ENCODE assay signal across 27 mouse cellular contexts in the genomic region with DNA sequence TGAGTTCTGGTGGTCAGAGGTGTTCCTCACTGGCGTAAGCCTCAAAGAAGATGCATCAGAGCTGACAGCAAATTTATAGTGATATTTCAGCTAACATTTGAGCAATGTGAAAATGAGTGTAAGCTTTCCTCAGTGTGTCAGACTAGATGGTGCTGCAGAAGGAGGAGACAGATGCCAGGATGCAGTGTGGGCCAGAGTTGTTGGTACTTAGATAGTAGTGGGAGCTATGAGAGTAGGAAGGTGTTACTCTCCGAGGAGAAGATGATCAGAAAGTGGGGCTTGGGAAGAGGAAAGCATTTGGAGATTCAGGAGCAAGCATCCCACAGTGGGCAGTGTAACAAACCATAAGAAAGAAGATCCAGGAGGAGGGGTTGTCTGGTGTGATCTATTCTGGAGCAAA. TPM values are rescaled to one million over a fixed set of nuclear protein-coding genes. Genes with fewer than 3 reads are reported as not detected.
DNase-seq lines count a peak whose midpoint lies in the region; ATAC-seq and TF ChIP-seq lines count a peak whose summit lies in the region.
"Had no signal": no experiment of that assay in that cellular context is flagged by ENCODE, and none has a peak within 500 bp of the region (broad histone marks: within the 10 kb centered on the region; RNA-seq: fewer than 3 reads in every experiment).

No protein-coding gene starts in this region.

- WGBS in intestine, postnatal 0 days, result 90% methylated on average over 2 of the region's 2 CpGs
- whole genome bisulfite sequencing in intestine, embryonic 16.5 days, result 87% methylated on average over 2 of the region's 2 CpGs
- 83% methylated on average over 2 of the region's 2 CpGs for WGBS in liver, embryonic 12.5 days (ENCODE audit: insufficient replicate concordance)
- 86% methylated on average over 2 of the region's 2 CpGs for WGBS in liver, embryonic 11.5 days

- no peak overlapping the region for H3K4me3 ChIP-seq in intestine, postnatal 0 days (ENCODE audit: low read depth, low read length)
- H3K4me3 ChIP-seq in intestine, embryonic 16.5 days (ENCODE audit: low read length), result no peak overlapping the region
- H3K4me3 ChIP-seq in liver, embryonic 12.5 days, result no peak overlapping the region
- no peak overlapping the region for H3K4me3 ChIP-seq in liver, embryonic 11.5 days (ENCODE audit: low read depth, low read length)
- H3K4me3 ChIP-seq: embryonic facial prominence, embryonic 10.5 days; forebrain, embryonic 10.5 days; hindbrain, embryonic 13.5 days; layer of hippocampus, adult 2 months; limb, embryonic 10.5 days; midbrain, embryonic 15.5 days; neural tube, embryonic 12.5 days had no signal

- no peak overlapping the region for H3K4me2 ChIP-seq in intestine, postnatal 0 days (replicated peaks; ENCODE audit: low read depth)
- H3K4me2 ChIP-seq in intestine, embryonic 16.5 days (ENCODE audit: low read depth, low read length), result no peak overlapping the region
- H3K4me2 ChIP-seq in liver, embryonic 12.5 days, result no peak overlapping the region
- H3K4me2 ChIP-seq in liver, embryonic 11.5 days, result no peak overlapping the region
- H3K4me2 ChIP-seq: hindbrain, embryonic 13.5 days; midbrain, embryonic 15.5 days; neural tube, embryonic 12.5 days had no signal

- ATAC-seq in intestine, postnatal 0 days, result no peak
- ATAC-seq in intestine, embryonic 16.5 days, result no peak
- no peak for ATAC-seq in liver, embryonic 12.5 days
- ATAC-seq in liver, embryonic 11.5 days (replicated peaks; ENCODE audit: low FRiP score), result no peak
- ATAC-seq: forebrain, postnatal 0 days; inflammation-experienced regulatory T-cells, adult 6 months; liver, postnatal 0 days; lung, postnatal 0 days; midbrain, embryonic 15.5 days had no signal

- no peaks in the 10 kb centered on the region for H3K4me1 ChIP-seq in intestine, postnatal 0 days (replicated peaks; ENCODE audit: control insufficient read depth, insufficient read depth, low read length)
- H3K4me1 ChIP-seq in intestine, embryonic 16.5 days (ENCODE audit: control insufficient read depth, insufficient read depth, low read length), result no peaks in the 10 kb centered on the region
- peaks cover 16% of the 10 kb centered on the region for H3K4me1 ChIP-seq in liver, embryonic 12.5 days
- no peaks in the 10 kb centered on the region for H3K4me1 ChIP-seq in liver, embryonic 11.5 days (replicated peaks; ENCODE audit: control insufficient read depth, insufficient read depth, low read length)
- H3K4me1 ChIP-seq: embryonic facial prominence, embryonic 10.5 days; hindbrain, embryonic 13.5 days; limb, embryonic 10.5 days; midbrain, embryonic 15.5 days; neural tube, embryonic 12.5 days had no signal

- TF ChIP-seq CTCF in intestine, postnatal 0 days (IDR thresholded peaks at IDR 0.05; ENCODE audit: low read depth), result no peak

- H3K36me3 ChIP-seq in intestine, postnatal 0 days (ENCODE audit: control insufficient read depth, insufficient read depth), result peaks cover 40% of the 10 kb centered on the region
- H3K36me3 ChIP-seq in intestine, embryonic 16.5 days (ENCODE audit: control insufficient read depth, insufficient read depth, low read length), result no peaks in the 10 kb centered on the region
- H3K36me3 ChIP-seq in liver, embryonic 12.5 days, result peaks cover 70% of the 10 kb centered on the region
- H3K36me3 ChIP-seq in liver, embryonic 11.5 days (ENCODE audit: control insufficient read depth, insufficient read depth, low read length), result peaks cover 22% of the 10 kb centered on the region; the same call in 1 of the 2 replicates

- DNase-seq in liver, embryonic 11.5 days (ENCODE audit: low spot score), result no peak
- DNase-seq in frontal cortex, postnatal 36 days (ENCODE audit: low spot score in 2 of 2), result peak; percentile 43 to 77
- peak; percentile 27 to 70 for DNase-seq in right cerebral cortex, postnatal 36 days (ENCODE audit: low spot score in 2 of 2)
- no peak for DNase-seq in gastrocnemius, adult 18-20 months (ENCODE audit: low spot score)
- DNase-seq: adrenal gland, postnatal 36 days; cerebellum, adult 11 months; cerebellum, adult 9-11 months; forebrain, postnatal 0 days; gastrocnemius, postnatal 25 days; kidney, adult 8-10 months; kidney, postnatal 10 days; liver; liver, postnatal 0 days; thymus, postnatal 14 days had no signal

- H3K27ac ChIP-seq in intestine, postnatal 0 days (ENCODE audit: low read depth, low read length), result peak overlapping the region; percentile 21
- H3K27ac ChIP-seq in intestine, embryonic 16.5 days (ENCODE audit: low read length), result no peak overlapping the region
- 0 out of 2 replicates have a peak overlapping the region, but pooled peaks have one; percentile 8 for H3K27ac ChIP-seq in liver, embryonic 12.5 days
- H3K27ac ChIP-seq in liver, embryonic 11.5 days (ENCODE audit: low read depth, low read length), result no peak overlapping the region
- H3K27ac ChIP-seq: embryonic facial prominence, embryonic 10.5 days; forebrain, embryonic 10.5 days; hindbrain, embryonic 13.5 days; layer of hippocampus, adult 2 months; limb, embryonic 10.5 days; macrophage; midbrain, embryonic 15.5 days; neural tube, embryonic 12.5 days had no signal

- no peaks in the 10 kb centered on the region for H3K27me3 ChIP-seq in intestine, postnatal 0 days (replicated peaks; ENCODE audit: control insufficient read depth, insufficient read depth, low read length)
- no peaks in the 10 kb centered on the region for H3K27me3 ChIP-seq in intestine, embryonic 16.5 days (replicated peaks; ENCODE audit: control insufficient read depth, insufficient read depth, low read length)
- no peaks in the 10 kb centered on the region for H3K27me3 ChIP-seq in liver, embryonic 12.5 days (replicated peaks)
- no peaks in the 10 kb centered on the region for H3K27me3 ChIP-seq in liver, embryonic 11.5 days (replicated peaks; ENCODE audit: control insufficient read depth, insufficient read depth, low read length)
- H3K27me3 ChIP-seq: hindbrain, embryonic 13.5 days; midbrain, embryonic 15.5 days; neural tube, embryonic 12.5 days had no signal

- no peaks in the 10 kb centered on the region for H3K9me3 ChIP-seq in intestine, postnatal 0 days (ENCODE audit: control insufficient read depth)
- no peaks in the 10 kb centered on the region for H3K9me3 ChIP-seq in intestine, embryonic 16.5 days (ENCODE audit: control insufficient read depth, low read length)
- no peaks in the 10 kb centered on the region for H3K9me3 ChIP-seq in liver, embryonic 12.5 days (replicated peaks)
- H3K9me3 ChIP-seq in liver, embryonic 11.5 days (ENCODE audit: control insufficient read depth, low read length), result no peaks in the 10 kb centered on the region
- H3K9me3 ChIP-seq: embryonic facial prominence, embryonic 10.5 days; forebrain, embryonic 10.5 days; hindbrain, embryonic 13.5 days; limb, embryonic 10.5 days; midbrain, embryonic 15.5 days; neural tube, embryonic 12.5 days had no signal

- H3K9ac ChIP-seq in intestine, postnatal 0 days (ENCODE audit: low read depth, low read length), result no peak overlapping the region
- no peak overlapping the region for H3K9ac ChIP-seq in intestine, embryonic 16.5 days (ENCODE audit: low read depth, low read length)
- no peak overlapping the region for H3K9ac ChIP-seq in liver, embryonic 12.5 days
- H3K9ac ChIP-seq in liver, embryonic 11.5 days (ENCODE audit: low read depth, low read length), result no peak overlapping the region
- H3K9ac ChIP-seq: forebrain, postnatal 0 days; hindbrain, embryonic 13.5 days; liver, postnatal 0 days; midbrain, embryonic 15.5 days; neural tube, embryonic 12.5 days had no signal

RNA-seq across cellular contexts. Expression of a gene that starts 22.4 kb away (rescaled TPM):
- 8.5 and 9.6 TPM in 2 replicates for polyA plus RNA-seq in intestine, postnatal 0 days (2015; fragmentation: Nextera tagmentation; extraction: Ambion mirVana)
- 8.8 and 11.1 TPM in 2 replicates for polyA plus RNA-seq in intestine, embryonic 16.5 days (2015; fragmentation: Nextera tagmentation; extraction: Ambion mirVana)
- 11.9 and 12.5 TPM in 2 replicates for polyA plus RNA-seq in liver, embryonic 12.5 days (2016; fragmentation: Nextera tagmentation; extraction: Ambion mirVana)
- polyA plus RNA-seq in liver, embryonic 11.5 days (2014; fragmentation: Nextera tagmentation; extraction: Ambion mirVana), result 17.5 and 18.6 TPM in 2 replicates
- total RNA-seq in gastrocnemius, adult 18-20 months (2021), result 10 to 100 TPM; 20.3 to 21.9 TPM

Comparison
In these comparisons a context has a peak if more than half of its experiments do, and no peak if none do; other contexts are left out.
1. H3K27ac ChIP-seq: peak in intestine, postnatal 0 days (single experiment) and liver, embryonic 12.5 days (single experiment); none in intestine, embryonic 16.5 days (single experiment) and liver, embryonic 11.5 days (single experiment).
2. DNase-seq: peak in frontal cortex, postnatal 36 days (2 of 2) and right cerebral cortex, postnatal 36 days (2 of 2); none in liver, embryonic 11.5 days (single experiment) and gastrocnemius, adult 18-20 months (single experiment).